Mouse (Mus musculus): Measurements from ENCODE around the gene 4921524J17Rik. TPM values are rescaled to one million over a fixed set of nuclear protein-coding genes. Genes with fewer than 3 reads are reported as not detected.

The 4921524J17Rik gene
- polyA plus RNA-seq, 1 experiment from 2014 or later, result 52.1 TPM

DNA sequence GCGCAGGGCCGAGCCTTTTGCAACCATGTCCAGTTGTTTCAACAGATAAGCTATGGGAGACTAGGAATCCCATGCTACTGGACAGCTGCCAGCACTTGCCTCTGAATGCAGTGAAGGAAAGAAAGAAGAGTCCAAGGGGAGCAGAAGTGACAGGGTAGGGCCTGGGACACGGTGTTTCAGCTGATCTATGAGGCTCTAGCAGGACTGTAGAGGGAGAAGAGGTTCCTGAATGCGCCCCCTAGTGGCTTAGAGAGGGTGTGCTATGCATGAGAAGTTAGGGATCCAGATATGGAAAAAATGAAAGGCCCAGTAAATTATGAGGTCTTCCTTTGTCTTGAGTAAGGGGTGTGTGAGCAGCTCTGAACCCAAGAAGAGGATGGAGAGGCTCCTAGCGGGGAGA, 35.1 kb downstream of the 4921524J17Rik start:
- Histone ChIP-seq H3K9ac (no peak overlapping the region), H3K4me2 (replicated peaks) (no peak overlapping the region), H3K4me1 (0 out of 2 replicates have a peak, but pooled peaks cover 4% of the 10 kb centered on the region), H3K4me3 (no peak overlapping the region), H3K9me3 (no peaks in the 10 kb centered on the region), H3K27ac (no peak overlapping the region), H3K36me3 (no peaks in the 10 kb centered on the region), H3K27me3 (no peaks in the 10 kb centered on the region)
- 46% methylated on average over 5 of the region's 5 CpGs for WGBS
- ATAC-seq (ENCODE audit: low FRiP score, low read depth), result no peak

GRCm38 (mm10) chr8:85396432-85397079, 36.1 kb downstream of the 4921524J17Rik start:
- Histone ChIP-seq H3K27ac (no peak overlapping the region), H3K9me3 (no peaks in the 10 kb centered on the region), H3K9ac (no peak overlapping the region), H3K4me1 (0 out of 2 replicates have a peak, but pooled peaks cover 4% of the 10 kb centered on the region), H3K27me3 (no peaks in the 10 kb centered on the region), H3K4me3 (no peak overlapping the region), H3K36me3 (no peaks in the 10 kb centered on the region), H3K4me2 (replicated peaks) (no peak overlapping the region)
- no peak for ATAC-seq (ENCODE audit: low FRiP score, low read depth)
- 76% methylated on average over 5 of the region's 5 CpGs for WGBS

DNA sequence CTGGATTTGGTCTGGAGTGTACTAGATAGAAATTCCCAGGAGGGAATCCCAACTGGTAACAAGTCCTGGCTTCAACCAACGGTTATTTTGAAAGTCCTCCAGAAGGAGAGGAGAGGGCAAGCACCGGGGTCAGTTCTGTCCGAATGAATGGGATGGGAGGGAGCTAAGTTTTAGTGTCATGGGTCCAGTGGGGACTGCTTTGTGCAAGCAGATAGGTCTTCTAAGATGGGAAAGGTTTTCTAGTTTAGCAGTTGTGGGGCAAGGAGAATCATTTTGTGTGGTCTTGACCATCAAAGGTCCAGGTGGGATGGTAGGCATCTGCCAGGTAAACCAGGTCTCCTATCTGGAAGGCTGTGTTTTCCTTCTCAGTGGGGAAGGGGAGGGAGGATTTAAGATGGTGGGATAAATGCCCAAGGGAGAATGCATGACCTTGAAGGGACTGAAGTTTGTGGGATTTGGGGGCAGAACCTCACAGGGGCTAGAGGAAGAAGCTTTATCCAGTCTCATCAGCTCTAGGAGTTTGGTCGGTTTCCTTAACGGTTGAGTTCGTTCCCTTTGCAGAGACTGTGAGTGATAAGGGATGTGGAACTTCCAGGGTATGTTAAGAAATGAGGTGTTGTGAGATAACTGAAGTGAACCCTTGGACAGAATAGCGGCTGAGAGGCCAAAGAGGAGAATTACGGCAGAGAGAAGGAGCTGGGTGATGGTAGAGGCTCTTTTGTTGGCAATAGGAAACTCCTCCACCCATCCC, 36.8 kb downstream of the 4921524J17Rik start:
- 81% methylated on average over 8 of the region's 8 CpGs for WGBS
- H3K4me1 ChIP-seq, result 0 out of 2 replicates have a peak, but pooled peaks cover 4% of the 10 kb centered on the region
- no peaks in the 10 kb centered on the region for H3K36me3 ChIP-seq
- H3K9ac ChIP-seq, result no peak overlapping the region
- H3K4me3 ChIP-seq, result no peak overlapping the region
- ATAC-seq (ENCODE audit: low FRiP score, low read depth), result no peak
- no peak overlapping the region for H3K27ac ChIP-seq
- no peaks in the 10 kb centered on the region for H3K27me3 ChIP-seq
- H3K9me3 ChIP-seq, result no peaks in the 10 kb centered on the region
- H3K4me2 ChIP-seq (replicated peaks), result no peak overlapping the region

GRCm38 (mm10) chr8:85395017-85395416, 37.6 kb downstream of the 4921524J17Rik start:
- Histone ChIP-seq H3K36me3 (no peaks in the 10 kb centered on the region), H3K4me2 (replicated peaks) (no peak overlapping the region), H3K27me3 (no peaks in the 10 kb centered on the region), H3K9me3 (no peaks in the 10 kb centered on the region), H3K27ac (no peak overlapping the region), H3K4me3 (no peak overlapping the region), H3K4me1 (0 out of 2 replicates have a peak, but pooled peaks cover 4% of the 10 kb centered on the region), H3K9ac (no peak overlapping the region)
- WGBS, result 77% methylated on average over 3 of the region's 3 CpGs
- no peak for ATAC-seq (ENCODE audit: low FRiP score, low read depth)

DNA sequence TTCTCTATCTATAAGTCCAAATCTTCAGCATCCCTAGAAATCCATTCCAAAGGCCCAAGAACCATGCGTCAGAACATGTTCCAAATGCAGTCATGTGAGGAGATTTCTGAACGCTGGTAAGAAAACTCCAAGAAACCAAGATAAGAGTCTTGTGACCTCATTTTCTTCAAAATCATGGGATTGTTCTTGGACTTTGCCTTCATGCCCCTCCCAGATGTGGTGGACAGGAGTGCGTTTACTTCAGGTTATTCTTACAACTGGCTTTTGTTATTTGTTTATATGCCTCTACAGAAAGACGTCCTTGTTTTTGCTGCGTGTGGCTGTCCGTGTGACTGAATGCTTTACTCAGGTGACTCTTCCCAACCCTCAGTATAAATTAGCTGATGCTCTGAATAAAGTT, 39.4 kb downstream of the 4921524J17Rik start:
- Histone ChIP-seq H3K4me2 (replicated peaks) (no peak overlapping the region), H3K4me1 (0 out of 2 replicates have a peak, but pooled peaks cover 4% of the 10 kb centered on the region), H3K27ac (no peak overlapping the region), H3K27me3 (no peaks in the 10 kb centered on the region), H3K36me3 (no peaks in the 10 kb centered on the region), H3K9me3 (no peaks in the 10 kb centered on the region), H3K9ac (no peak overlapping the region), H3K4me3 (no peak overlapping the region)
- 90% methylated on average over 6 of the region's 6 CpGs for WGBS
- ATAC-seq (ENCODE audit: low FRiP score, low read depth), result no peak

DNA sequence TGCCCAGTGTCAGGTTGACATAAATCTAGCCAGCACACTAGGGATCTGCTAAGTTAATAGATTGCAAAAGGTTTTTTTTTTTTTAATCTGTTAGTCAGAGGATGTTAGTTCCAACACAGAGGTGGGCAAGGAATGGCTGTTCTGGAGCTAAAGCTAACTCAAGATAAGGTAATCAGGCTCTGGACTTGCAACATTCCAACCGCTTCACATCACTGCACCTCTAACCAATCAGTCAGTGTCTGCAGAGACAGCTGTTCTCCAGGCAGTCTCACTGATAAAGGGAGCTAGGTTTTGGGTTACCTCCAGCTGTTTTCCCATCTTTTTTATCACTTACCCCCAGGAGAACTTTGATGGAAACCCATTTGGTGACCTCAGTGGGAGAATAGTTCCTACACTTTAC, 41.2 kb downstream of the 4921524J17Rik start:
- no peak for ATAC-seq (ENCODE audit: low FRiP score, low read depth)
- Histone ChIP-seq H3K4me3 (no peak overlapping the region), H3K27ac (no peak overlapping the region), H3K4me2 (replicated peaks) (no peak overlapping the region), H3K9ac (no peak overlapping the region), H3K36me3 (no peaks in the 10 kb centered on the region), H3K4me1 (no peaks in the 10 kb centered on the region), H3K27me3 (no peaks in the 10 kb centered on the region), H3K9me3 (no peaks in the 10 kb centered on the region)
- 59% methylated on average over 1 of the region's 1 CpGs for WGBS

DNA sequence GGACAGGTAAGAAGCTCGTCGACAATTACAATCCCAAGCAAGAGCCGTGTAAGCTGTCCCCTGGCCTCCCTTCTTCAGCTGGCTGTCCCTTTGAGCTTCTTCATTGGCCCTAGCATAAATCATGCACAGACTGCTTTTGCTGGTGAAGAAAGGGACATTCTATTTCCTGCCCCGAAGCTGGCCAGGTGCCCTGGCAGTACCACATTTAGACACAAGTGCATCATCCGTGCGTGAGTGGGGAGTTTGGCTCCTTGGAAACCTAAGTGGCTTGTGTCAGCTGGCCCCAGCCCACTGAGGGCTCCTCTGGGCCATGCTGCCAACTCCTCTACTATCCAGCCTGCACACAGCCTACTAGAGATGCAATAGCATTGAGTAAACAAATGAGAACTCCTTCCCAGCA, 46.4 kb downstream of the 4921524J17Rik start, which contains the start of gene Mylk3:
Mylk3 (minus strand) TSS at position 141 of the 400 bp plus-strand sequence.
- no peak within 1 kb of the TSS for H3K9ac ChIP-seq
- no peaks in the 10 kb centered on the region for H3K27me3 ChIP-seq
- 0 out of 2 replicates have a peak, but pooled peaks cover 3% of the 10 kb centered on the region for H3K4me1 ChIP-seq
- H3K4me2 ChIP-seq (replicated peaks), result no peak within 1 kb of the TSS
- no peak for ATAC-seq (ENCODE audit: low FRiP score, low read depth)
- no peak within 1 kb of the TSS for H3K4me3 ChIP-seq
- H3K9me3 ChIP-seq, result no peaks in the 10 kb centered on the region
- WGBS, result 78% methylated on average over 6 of the region's 6 CpGs
- H3K27ac ChIP-seq, result no peak within 1 kb of the TSS
- no peaks in the 10 kb centered on the region for H3K36me3 ChIP-seq

- no peak overlapping the region for H3K9ac ChIP-seq
- H3K9me3 ChIP-seq, result no peaks in the 10 kb centered on the region
- no peaks in the 10 kb centered on the region for H3K36me3 ChIP-seq
- WGBS, result 79% methylated on average over 4 of the region's 4 CpGs
- H3K27me3 ChIP-seq, result no peaks in the 10 kb centered on the region
- no peak for ATAC-seq (ENCODE audit: low FRiP score, low read depth)
- peaks cover 26% of the 10 kb centered on the region for H3K4me1 ChIP-seq
- no peak overlapping the region for H3K4me2 ChIP-seq (replicated peaks)
- H3K4me3 ChIP-seq, result no peak overlapping the region
- no peak overlapping the region for H3K27ac ChIP-seq
Measured at GRCm38 (mm10) chr8:85381926-85382325, 50.7 kb downstream of the 4921524J17Rik start.

- no peaks in the 10 kb centered on the region for H3K9me3 ChIP-seq
- WGBS, result 67% methylated on average over 8 of the region's 8 CpGs
- no peak overlapping the region for H3K4me2 ChIP-seq (replicated peaks)
- H3K27ac ChIP-seq, result 0 out of 2 replicates have a peak overlapping the region, but pooled peaks have one; percentile 4
- H3K4me1 ChIP-seq, result peaks cover 26% of the 10 kb centered on the region
- H3K4me3 ChIP-seq, result no peak overlapping the region
- H3K9ac ChIP-seq, result no peak overlapping the region
- no peaks in the 10 kb centered on the region for H3K36me3 ChIP-seq
- no peaks in the 10 kb centered on the region for H3K27me3 ChIP-seq
- ATAC-seq (ENCODE audit: low FRiP score, low read depth), result no peak
Measured at GRCm38 (mm10) chr8:85380824-85381209, 51.8 kb downstream of the 4921524J17Rik start.

DNA sequence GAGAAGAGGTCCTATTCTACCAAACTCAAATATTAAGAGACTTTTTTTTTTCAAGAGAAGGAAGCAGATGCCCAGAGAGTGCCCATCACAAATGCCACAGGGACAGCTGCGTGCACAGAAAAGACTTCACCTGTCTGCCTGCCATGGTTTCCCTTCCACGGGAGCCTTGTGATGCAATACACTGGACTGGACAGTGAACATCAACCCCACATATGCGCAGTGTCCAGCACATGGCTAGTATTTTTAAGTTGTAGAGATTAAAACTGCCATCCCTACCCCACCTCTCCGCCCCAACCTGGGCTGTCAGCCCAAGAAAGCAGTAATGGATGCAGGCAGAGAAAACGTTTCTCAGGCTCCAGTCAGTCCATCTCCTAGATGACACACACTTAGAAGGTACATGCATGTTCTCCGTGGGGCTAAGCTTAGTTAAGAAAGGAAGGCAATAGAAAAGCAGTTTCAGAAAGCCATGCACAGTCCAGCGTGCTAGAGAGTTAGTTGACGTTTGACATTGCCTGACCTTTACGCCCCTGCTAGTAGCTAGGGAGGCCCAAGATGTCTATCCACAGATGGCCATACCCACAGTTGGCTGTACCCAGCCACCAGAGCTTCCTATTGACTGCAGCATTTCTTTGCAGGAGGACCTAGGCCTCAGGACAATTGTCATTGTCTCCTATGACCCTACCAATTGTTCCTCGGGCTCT, 52.4 kb downstream of the 4921524J17Rik start:
- Histone ChIP-seq H3K4me3 (no peak overlapping the region), H3K4me1 (peaks cover 26% of the 10 kb centered on the region), H3K9ac (no peak overlapping the region), H3K36me3 (no peaks in the 10 kb centered on the region), H3K9me3 (no peaks in the 10 kb centered on the region), H3K27me3 (no peaks in the 10 kb centered on the region), H3K4me2 (replicated peaks) (no peak overlapping the region), H3K27ac (0 out of 2 replicates have a peak overlapping the region, but pooled peaks have one; percentile 4)
- no peak for ATAC-seq (ENCODE audit: low FRiP score, low read depth)
- 76% methylated on average over 10 of the region's 10 CpGs for WGBS

GRCm38 (mm10) chr8:85379142-85379781, 53.4 kb downstream of the 4921524J17Rik start:
- no peak overlapping the region for H3K4me3 ChIP-seq
- peak; percentile 60; the same call in 1 of the 2 replicates for ATAC-seq (ENCODE audit: low FRiP score, low read depth)
- no peaks in the 10 kb centered on the region for H3K36me3 ChIP-seq
- H3K4me1 ChIP-seq, result peaks cover 28% of the 10 kb centered on the region
- WGBS, result 36% methylated on average over 2 of the region's 2 CpGs
- H3K27ac ChIP-seq, result peak overlapping the region; percentile 72
- no peaks in the 10 kb centered on the region for H3K27me3 ChIP-seq
- H3K4me2 ChIP-seq (replicated peaks), result 0 out of 2 replicates have a peak overlapping the region, but pooled peaks have one; percentile 3
- H3K9ac ChIP-seq, result no peak overlapping the region
- H3K9me3 ChIP-seq, result no peaks in the 10 kb centered on the region
